Mouse (Mus musculus): ENCODE results near the gene Camkmt. TPM values are rescaled to one million over a fixed set of nuclear protein-coding genes. Genes with fewer than 3 reads are reported as not detected.

The Camkmt gene
- total RNA-seq, 2 experiments from 2014 or later = 13.1 to 13.6 TPM

DNA sequence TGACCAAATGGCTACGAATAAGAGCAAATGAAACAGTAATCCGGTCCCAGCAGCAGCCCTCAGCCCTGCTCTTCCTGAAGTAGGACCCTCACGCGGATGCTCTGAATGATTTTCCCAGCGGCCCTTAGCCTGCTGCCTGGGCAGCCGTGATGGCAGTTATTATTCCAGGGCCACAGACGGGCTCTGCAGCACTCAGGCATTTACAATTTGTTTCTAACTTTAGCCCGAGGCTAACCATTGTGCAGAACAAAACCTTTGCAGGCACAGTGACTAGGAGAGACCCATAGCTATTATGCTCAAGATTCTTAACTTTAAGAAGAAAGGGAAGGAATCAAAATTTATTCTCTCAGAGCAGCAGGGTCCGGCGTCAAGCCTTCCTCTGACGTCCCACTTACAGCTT lies 18.0 kb upstream of the Camkmt start:
- DNase-seq (ENCODE audit: low spot score in 2 of 2) = no peak
- TF ChIP-seq CTCF (conservative IDR thresholded peaks at IDR 0.05) = no peak
- no peak overlapping the region for H3K4me3 ChIP-seq
- H3K27ac ChIP-seq = no peak overlapping the region

DNA sequence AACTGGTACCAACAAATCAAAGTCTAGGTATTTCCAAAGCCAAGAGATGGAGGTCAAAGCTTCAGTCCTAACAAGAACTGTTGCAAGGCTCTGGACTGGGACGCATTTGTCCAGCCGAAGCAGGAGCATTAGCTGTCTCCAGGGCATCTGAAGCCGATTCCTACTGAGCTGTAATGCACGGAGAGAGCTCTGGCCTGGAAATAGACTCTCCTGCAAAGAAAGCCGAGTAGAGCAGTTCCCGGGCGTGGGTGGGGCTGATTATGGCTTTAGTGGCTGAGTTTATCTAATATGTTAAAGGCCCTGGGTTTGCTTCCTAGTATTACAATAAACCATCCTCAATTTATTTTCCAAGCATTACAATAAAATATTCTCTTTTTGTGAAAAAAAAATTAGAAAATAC lies 17.1 kb upstream of the Camkmt start:
- DNase-seq (ENCODE audit: low spot score in 2 of 2) = no peak
- H3K27ac ChIP-seq = 0 out of 2 replicates have a peak overlapping the region, but pooled peaks have one; percentile 5
- TF ChIP-seq CTCF (conservative IDR thresholded peaks at IDR 0.05) = no peak
- H3K4me3 ChIP-seq = no peak overlapping the region

DNA sequence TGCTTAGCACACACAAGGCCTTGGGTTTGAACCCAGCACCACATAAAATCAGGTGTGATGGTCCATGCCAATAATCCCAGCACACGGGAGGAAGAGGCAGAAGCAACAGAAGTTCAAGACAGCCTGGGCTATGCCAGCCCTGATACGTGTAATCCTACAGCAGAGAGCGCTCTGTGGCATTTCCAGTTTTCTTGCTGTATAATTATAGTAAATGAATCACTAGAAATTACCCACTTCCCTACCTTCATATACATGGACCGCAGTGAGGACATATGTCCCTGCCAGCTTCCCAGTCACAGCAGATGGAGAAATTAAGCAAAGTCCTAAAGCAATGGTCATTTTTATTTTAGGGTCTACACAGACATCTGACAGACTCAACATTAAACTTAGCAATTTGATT lies 16.3 kb upstream of the Camkmt start:
- no peak for DNase-seq (ENCODE audit: low spot score in 2 of 2)
- TF ChIP-seq CTCF (conservative IDR thresholded peaks at IDR 0.05) = no peak
- no peak overlapping the region for H3K4me3 ChIP-seq
- no peak overlapping the region for H3K27ac ChIP-seq

GRCm38 (mm10) chr17:85079276-85079675 lies 11.1 kb upstream of the Camkmt start:
- H3K4me3 ChIP-seq = no peak overlapping the region
- peak; percentile 34 for TF ChIP-seq CTCF (conservative IDR thresholded peaks at IDR 0.05)
- no peak for DNase-seq (ENCODE audit: low spot score in 2 of 2)
- no peak overlapping the region for H3K27ac ChIP-seq

- H3K27ac ChIP-seq = no peak overlapping the region
- TF ChIP-seq CTCF (conservative IDR thresholded peaks at IDR 0.05) = no peak
- H3K4me3 ChIP-seq = no peak overlapping the region
- no peak for DNase-seq (ENCODE audit: low spot score in 2 of 2)
Observed at GRCm38 (mm10) chr17:85080781-85081180, 9.6 kb upstream of the Camkmt start.

DNA sequence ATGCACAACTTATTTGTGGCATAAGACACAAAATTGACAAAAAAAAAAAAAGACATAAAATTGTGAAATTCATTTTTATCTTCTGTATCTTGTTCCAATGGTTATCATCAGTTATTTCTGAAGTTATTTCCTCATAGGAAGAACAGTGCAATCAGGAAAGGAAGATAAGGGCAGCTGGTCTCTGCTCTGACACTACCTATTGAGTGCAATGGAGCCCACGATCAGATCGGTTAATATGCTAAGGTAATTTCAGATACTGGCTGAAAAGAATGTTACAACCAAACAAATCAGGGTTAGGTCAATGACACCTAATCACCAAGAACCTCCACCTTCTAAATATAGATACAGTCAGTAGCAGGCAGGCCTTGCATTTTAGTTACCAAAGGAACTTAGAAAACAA lies 5.0 kb upstream of the Camkmt start:
- Histone ChIP-seq H3K4me3 (no peak overlapping the region), H3K27ac (no peak overlapping the region)
- no peak for TF ChIP-seq CTCF (conservative IDR thresholded peaks at IDR 0.05)
- no peak for DNase-seq (ENCODE audit: low spot score in 2 of 2)

DNA sequence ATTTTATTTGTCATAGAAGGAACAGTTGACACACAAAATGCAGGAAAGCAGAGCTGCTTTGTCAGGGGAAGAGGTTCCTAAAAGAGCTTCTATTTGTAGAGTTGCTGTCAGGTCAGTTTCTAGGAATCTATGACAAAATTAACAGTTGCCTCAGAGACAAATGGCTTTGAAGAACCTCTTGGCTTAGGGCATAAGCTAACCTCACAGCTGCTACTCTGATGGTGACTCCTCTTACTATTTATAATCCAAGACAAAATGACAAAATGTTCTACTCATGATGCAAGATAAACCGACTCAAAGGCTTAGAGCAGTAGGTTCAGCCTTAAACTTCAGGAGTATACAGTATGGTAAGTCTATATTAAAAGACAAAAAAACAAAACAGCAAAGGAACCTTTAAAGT lies 3.9 kb upstream of the Camkmt start:
- no peak for DNase-seq (ENCODE audit: low spot score in 2 of 2)
- TF ChIP-seq CTCF (conservative IDR thresholded peaks at IDR 0.05) = no peak
- Histone ChIP-seq H3K27ac (no peak overlapping the region), H3K4me3 (no peak overlapping the region)

GRCm38 (mm10) chr17:85087591-85087990 lies 2.8 kb upstream of the Camkmt start:
- H3K27ac ChIP-seq = 0 out of 2 replicates have a peak overlapping the region, but pooled peaks have one; percentile 23
- peak overlapping the region; percentile 85; the same call in 1 of the 2 replicates for H3K4me3 ChIP-seq
- TF ChIP-seq CTCF (conservative IDR thresholded peaks at IDR 0.05) = no peak
- no peak for DNase-seq (ENCODE audit: low spot score in 2 of 2)

- Histone ChIP-seq H3K27ac (no peak overlapping the region), H3K4me3 (peak overlapping the region; percentile 85)
- TF ChIP-seq CTCF (conservative IDR thresholded peaks at IDR 0.05) = no peak
- DNase-seq (ENCODE audit: low spot score in 2 of 2) = no peak
Observed at GRCm38 (mm10) chr17:85088401-85088800, 2.0 kb upstream of the Camkmt start.

GRCm38 (mm10) chr17:85089011-85089410 lies 1.3 kb upstream of the Camkmt start:
- DNase-seq (ENCODE audit: low spot score in 2 of 2) = no peak
- H3K27ac ChIP-seq = peak overlapping the region; percentile 98
- peak overlapping the region; percentile 85 for H3K4me3 ChIP-seq
- no peak for TF ChIP-seq CTCF (conservative IDR thresholded peaks at IDR 0.05)

GRCm38 (mm10) chr17:85089621-85090020 lies 731 bp upstream of the Camkmt start:
- peak in 1 of 2 experiments; percentile 26 for DNase-seq (ENCODE audit: low spot score in 2 of 2)
- Histone ChIP-seq H3K4me3 (peak overlapping the region; percentile 85), H3K27ac (peak overlapping the region; percentile 98)
- TF ChIP-seq CTCF (conservative IDR thresholded peaks at IDR 0.05) = no peak

GRCm38 (mm10) chr17:85091762-85092161 lies 1.4 kb downstream of the Camkmt start:
- Histone ChIP-seq H3K4me3 (no peak overlapping the region), H3K27ac (no peak overlapping the region)
- DNase-seq (ENCODE audit: low spot score in 2 of 2) = no peak
- TF ChIP-seq CTCF (conservative IDR thresholded peaks at IDR 0.05) = no peak

DNA sequence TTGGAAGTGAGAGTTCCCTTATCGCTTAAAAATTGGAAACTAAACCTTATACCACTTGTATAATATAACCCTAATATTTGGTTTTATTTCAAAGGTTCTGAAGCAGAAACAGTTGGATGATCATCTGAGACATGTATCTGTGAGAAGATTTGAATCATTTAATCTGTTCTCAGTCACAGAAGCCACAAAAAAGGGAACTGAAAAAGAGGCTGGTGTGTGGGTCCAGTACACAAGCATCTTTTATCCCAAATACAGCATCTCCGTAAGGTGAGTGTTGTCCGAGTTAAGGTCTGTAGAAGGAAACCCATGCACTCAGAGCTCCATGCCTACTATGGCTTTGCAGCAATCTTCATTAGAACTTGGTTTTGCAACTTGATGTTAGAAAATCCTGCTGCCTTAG lies 6.0 kb downstream of the Camkmt start:
- no peak overlapping the region for H3K4me3 ChIP-seq
- no peak overlapping the region for H3K27ac ChIP-seq
- no peak for TF ChIP-seq CTCF (conservative IDR thresholded peaks at IDR 0.05)
- DNase-seq (ENCODE audit: low spot score in 2 of 2) = no peak

GRCm38 (mm10) chr17:85098677-85099323 lies 8.4 kb downstream of the Camkmt start:
- no peak overlapping the region for H3K27ac ChIP-seq
- no peak for TF ChIP-seq CTCF (conservative IDR thresholded peaks at IDR 0.05)
- no peak overlapping the region for H3K4me3 ChIP-seq
- no peak for DNase-seq (ENCODE audit: low spot score in 2 of 2)
